Comparison of ENCODE assay signal across 8 mouse cellular contexts in genomic region chr3:68713550-68713949, GRCm38 (mm10). TPM values are rescaled to one million over a fixed set of nuclear protein-coding genes. Genes with fewer than 3 reads are reported as not detected.
A peak's percentile ranks its signal among the peaks of the same experiment; 100 is the strongest.
DNase-seq lines count a peak whose midpoint lies in the region; ATAC-seq lines count a peak whose summit lies in the region.

No protein-coding gene starts in this region.

- no peaks in the 10 kb centered on the region for H3K27me3 ChIP-seq in hindbrain, embryonic 11.5 days (ENCODE audit: control insufficient read depth, insufficient read depth, low read length)
- no peaks in the 10 kb centered on the region for H3K27me3 ChIP-seq in hindbrain, embryonic 12.5 days
- H3K27me3 ChIP-seq in heart, embryonic 12.5 days (replicated peaks) = no peaks in the 10 kb centered on the region

- 9% methylated on average over 7 of the region's 7 CpGs for WGBS in hindbrain, embryonic 11.5 days
- 15% methylated on average over 7 of the region's 7 CpGs for WGBS in hindbrain, embryonic 12.5 days
- WGBS in heart, embryonic 12.5 days = 8% methylated on average over 7 of the region's 7 CpGs

- ATAC-seq in hindbrain, embryonic 11.5 days (ENCODE audit: low FRiP score) = no peak
- no peak for ATAC-seq in hindbrain, embryonic 12.5 days (ENCODE audit: low FRiP score)
- no peak for ATAC-seq in heart, embryonic 12.5 days (ENCODE audit: insufficient number of reproducible peaks, low FRiP score)

- peak; percentile 81 for DNase-seq in hindbrain, embryonic 11.5 days (ENCODE audit: low spot score)
- DNase-seq in R1 (ENCODE audit: low read depth, low spot score) = peak; percentile 61
- peak; percentile 85 for DNase-seq in embryo, embryonic 10 days (ENCODE audit: low spot score)
- DNase-seq in kidney, postnatal 14 days = peak; percentile 68
- DNase-seq in lung, postnatal 10 days = peak; percentile 63
- peak; percentile 56 to 85 for DNase-seq in spleen, postnatal 10 days (ENCODE audit: low spot score in 2 of 2)

- no peak overlapping the region for H3K4me3 ChIP-seq in hindbrain, embryonic 11.5 days (ENCODE audit: low read depth, low read length)
- H3K4me3 ChIP-seq in hindbrain, embryonic 12.5 days = no peak overlapping the region
- peak overlapping the region; percentile 34 for H3K4me3 ChIP-seq in heart, embryonic 12.5 days

- no peaks in the 10 kb centered on the region for H3K9me3 ChIP-seq in hindbrain, embryonic 11.5 days (ENCODE audit: control insufficient read depth, low read length)
- H3K9me3 ChIP-seq in hindbrain, embryonic 12.5 days (replicated peaks) = no peaks in the 10 kb centered on the region
- H3K9me3 ChIP-seq in heart, embryonic 12.5 days (replicated peaks) = no peaks in the 10 kb centered on the region

- H3K36me3 ChIP-seq in hindbrain, embryonic 11.5 days (ENCODE audit: control insufficient read depth, insufficient read depth, low read length) = no peaks in the 10 kb centered on the region
- no peaks in the 10 kb centered on the region for H3K36me3 ChIP-seq in hindbrain, embryonic 12.5 days
- no peaks in the 10 kb centered on the region for H3K36me3 ChIP-seq in heart, embryonic 12.5 days

- H3K9ac ChIP-seq in hindbrain, embryonic 11.5 days (ENCODE audit: low read depth, low read length) = no peak overlapping the region
- H3K9ac ChIP-seq in hindbrain, embryonic 12.5 days = no peak overlapping the region
- no peak overlapping the region for H3K9ac ChIP-seq in heart, embryonic 12.5 days

- H3K27ac ChIP-seq in hindbrain, embryonic 11.5 days (ENCODE audit: low read depth, low read length) = no peak overlapping the region
- no peak overlapping the region for H3K27ac ChIP-seq in hindbrain, embryonic 12.5 days
- H3K27ac ChIP-seq in heart, embryonic 12.5 days (ENCODE audit: poor library complexity, severe bottlenecking) = no peak overlapping the region

- H3K4me1 ChIP-seq in hindbrain, embryonic 11.5 days (replicated peaks; ENCODE audit: control insufficient read depth, insufficient read depth, low read length) = no peaks in the 10 kb centered on the region
- H3K4me1 ChIP-seq in hindbrain, embryonic 12.5 days = no peaks in the 10 kb centered on the region
- no peaks in the 10 kb centered on the region; the same call in 1 of the 2 replicates for H3K4me1 ChIP-seq in heart, embryonic 12.5 days (replicated peaks)

- H3K4me2 ChIP-seq in hindbrain, embryonic 11.5 days (replicated peaks; ENCODE audit: low read depth, low read length) = no peak overlapping the region
- no peak overlapping the region for H3K4me2 ChIP-seq in hindbrain, embryonic 12.5 days (replicated peaks)
- H3K4me2 ChIP-seq in heart, embryonic 12.5 days = peak overlapping the region; percentile 54

RNA-seq across cellular contexts. Expression of gene Il12a, which starts 23.1 kb away (rescaled TPM):
- 0.19 TPM in 1 of 2 replicates, not detected in the other for polyA plus RNA-seq in hindbrain, embryonic 11.5 days (2014; fragmentation: Nextera tagmentation; extraction: Ambion mirVana)
- polyA plus RNA-seq in hindbrain, embryonic 12.5 days (2016; fragmentation: Nextera tagmentation; extraction: Ambion mirVana) = 0.18 TPM in 1 of 2 replicates, not detected in the other
- polyA plus RNA-seq in heart, embryonic 12.5 days (2016; fragmentation: Nextera tagmentation; extraction: Ambion mirVana) = 0.20 TPM in 1 of 2 replicates, not detected in the other
